Mouse (Mus musculus) hindbrain, embryonic 12.5 days (tissue): ENCODE results near the gene 4930470P17Rik. TPM values are rescaled to one million over a fixed set of nuclear protein-coding genes. Genes with fewer than 3 reads are reported as not detected.
"Not testable (repeated sequence)": the region's sequence is repeated elsewhere in the genome, so short reads cannot be mapped to it uniquely, and the experiment has no call there.

ENCODE experiments used
- ATAC-seq: fragments of 200-750 bp; cut with Nextera tagmentation; 2 replicates; pipeline ENCODE4 v1.8.0; 2017; ENCODE audit warnings: moderate TSS enrichment; ENCODE audit not compliant: low FRiP score
- H3K27ac ChIP-seq: fragments of 300-500 bp; sonication (generic); 2 replicates; pipeline ENCODE4 v1.5.1; 2016; ENCODE audit warnings: mild to moderate bottlenecking
- H3K27me3 ChIP-seq: fragments of 300-500 bp; sonication (generic); 2 replicates; pipeline ENCODE4 v1.6.1; 2016; ENCODE audit warnings: mild to moderate bottlenecking
- H3K36me3 ChIP-seq: fragments of 300-500 bp; sonication (generic); 2 replicates; pipeline ENCODE4 v1.6.1; 2016; ENCODE audit warnings: mild to moderate bottlenecking
- H3K4me1 ChIP-seq: fragments of 300-500 bp; sonication (generic); 2 replicates; pipeline ENCODE4 v1.6.1; 2016
- H3K4me2 ChIP-seq: fragments of 300-500 bp; sonication (generic); replicated peaks from 2 replicates; pipeline ENCODE4 v1.6.1; 2016; ENCODE audit warnings: mild to moderate bottlenecking
- H3K4me3 ChIP-seq: fragments of 300-500 bp; sonication (generic); 2 replicates; pipeline ENCODE4 v1.5.1; 2016; ENCODE audit warnings: mild to moderate bottlenecking
- H3K9ac ChIP-seq: fragments of 300-500 bp; sonication (generic); 2 replicates; pipeline ENCODE4 v1.6.1; 2016; ENCODE audit warnings: mild to moderate bottlenecking, moderate library complexity
- H3K9me3 ChIP-seq: fragments of 300-500 bp; sonication (generic); replicated peaks from 2 replicates; pipeline ENCODE4 v1.6.1; 2016; ENCODE audit warnings: mild to moderate bottlenecking
- WGBS: fragments of 180-500 bp; shearing (Covaris S2); methylation state at CpG from one replicate; pipeline ENCODE4 v1.1.7; 2016; 5-methylcytosine and 5-hydroxymethylcytosine counted together
- polyA plus RNA-seq: library from polyadenylated mRNA; unstranded; fragments of >200 nt; fragmentation: Nextera tagmentation; extraction: Ambion mirVana; gene quantifications from 2 replicates; pipeline ENCODE4 v1.2.1, GENCODE M21; 2016

4930470P17Rik gene
- polyA plus RNA-seq = not detected in 2 replicates

DNA sequence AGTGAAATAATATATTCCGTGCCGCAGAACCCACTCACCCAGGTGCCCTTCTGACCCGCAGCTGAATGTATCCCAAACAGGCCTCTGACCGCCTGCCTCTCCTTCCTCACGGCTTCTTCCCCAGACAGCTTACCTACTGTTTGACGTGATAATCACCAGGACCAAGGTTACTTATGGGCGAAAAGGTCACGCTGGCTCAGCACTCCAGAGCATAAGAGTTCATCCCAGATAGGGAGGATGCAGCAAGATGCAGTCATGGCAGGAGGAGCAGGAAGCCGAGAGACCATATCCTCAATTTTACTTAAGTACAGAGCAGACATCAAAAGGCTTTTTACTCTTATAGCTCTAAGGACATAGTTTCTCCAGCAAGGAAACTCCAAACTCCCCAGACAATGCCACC, at the start of gene 4930470P17Rik:
Gene 4930470P17Rik, minus strand, starts transcription at position 101 of the 400 bp plus-strand sequence.
- 71% methylated on average over 9 of the region's 9 CpGs for WGBS
- H3K9me3 ChIP-seq = peaks cover 4% of the 10 kb centered on the region; the same call in 1 of the 2 replicates
- H3K4me3 ChIP-seq = no peak within 1 kb of the TSS
- H3K9ac ChIP-seq = no peak within 1 kb of the TSS
- no peaks in the 10 kb centered on the region for H3K4me1 ChIP-seq
- no peaks in the 10 kb centered on the region for H3K36me3 ChIP-seq
- ATAC-seq = no peak
- H3K27ac ChIP-seq = no peak within 1 kb of the TSS
- H3K27me3 ChIP-seq = no peaks in the 10 kb centered on the region
- no peak within 1 kb of the TSS for H3K4me2 ChIP-seq

DNA sequence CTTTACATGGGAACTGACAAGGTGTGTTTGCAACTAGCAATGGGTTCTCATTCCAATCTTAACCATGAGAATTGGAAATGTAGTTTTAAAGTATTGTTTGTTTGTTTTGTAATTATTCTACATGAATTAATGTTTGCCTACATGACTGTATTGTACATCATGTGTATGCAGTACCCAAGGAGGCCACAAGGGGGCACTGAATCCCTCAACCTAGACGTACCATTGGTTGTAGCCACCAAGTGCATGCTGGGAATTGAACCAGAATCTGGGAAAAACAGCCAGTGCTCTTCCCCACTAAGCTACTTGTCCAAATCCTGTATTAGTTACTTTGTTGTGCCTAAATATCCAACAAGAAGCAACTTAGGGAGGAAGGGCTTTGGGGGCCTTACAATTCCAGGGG, 49.7 kb upstream of the 4930470P17Rik start:
- Histone ChIP-seq H3K4me2 (no peak overlapping the region), H3K4me3 (no peak overlapping the region), H3K4me1 (peaks cover 8% of the 10 kb centered on the region), H3K9ac (no peak overlapping the region), H3K27ac (no peak overlapping the region), H3K9me3 (no peaks in the 10 kb centered on the region), H3K27me3 (no peaks in the 10 kb centered on the region), H3K36me3 (no peaks in the 10 kb centered on the region)
- no peak for ATAC-seq
- WGBS = 92% methylated on average over 1 of the region's 1 CpGs

DNA sequence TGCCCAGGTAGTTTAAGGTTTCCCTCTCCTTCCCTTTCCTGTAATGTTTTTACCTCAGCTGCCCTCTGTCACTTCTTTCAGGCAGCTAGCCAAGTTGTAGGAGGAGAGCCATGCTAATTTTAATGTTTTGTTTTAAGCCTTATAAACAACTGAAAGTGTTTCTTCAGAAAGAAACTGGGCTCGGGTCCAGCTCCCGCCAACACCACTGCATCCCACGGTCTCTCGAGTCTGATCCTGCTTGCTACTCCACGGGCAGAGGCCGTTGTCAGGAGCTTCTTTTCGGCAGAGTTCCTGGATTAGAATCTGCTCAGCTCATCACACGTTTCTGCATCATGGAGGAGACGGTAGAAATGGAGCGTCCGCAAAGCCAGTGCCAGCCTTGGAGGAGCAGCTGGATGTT, 46.7 kb upstream of the 4930470P17Rik start:
- WGBS = 87% methylated on average over 11 of the region's 11 CpGs
- Histone ChIP-seq H3K9ac (no peak overlapping the region), H3K4me3 (no peak overlapping the region), H3K9me3 (no peaks in the 10 kb centered on the region), H3K27ac (no peak overlapping the region), H3K4me2 (no peak overlapping the region), H3K4me1 (peaks cover 3% of the 10 kb centered on the region), H3K36me3 (no peaks in the 10 kb centered on the region), H3K27me3 (no peaks in the 10 kb centered on the region)
- no peak for ATAC-seq

DNA sequence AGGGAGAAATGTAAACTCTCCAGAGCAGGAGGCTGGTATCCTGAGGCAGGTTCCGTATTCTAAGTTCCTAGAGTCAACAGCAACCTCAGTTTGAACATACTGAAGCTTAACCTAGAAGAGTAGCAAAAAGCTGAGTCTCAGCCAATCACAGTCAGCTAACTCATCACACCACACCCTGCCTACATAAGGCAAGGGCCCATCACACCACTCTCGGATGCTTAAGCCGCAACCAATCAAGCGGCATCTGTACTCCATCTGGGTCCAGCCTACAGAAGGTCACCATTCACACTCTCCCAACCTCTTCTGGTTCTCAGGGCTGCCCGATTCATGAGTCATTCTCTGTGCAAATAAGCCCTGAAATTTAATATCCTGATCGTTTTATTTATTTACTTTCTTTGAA, 44.4 kb upstream of the 4930470P17Rik start:
- Histone ChIP-seq H3K9ac (no peak overlapping the region), H3K27ac (no peak overlapping the region), H3K4me2 (no peak overlapping the region), H3K9me3 (no peaks in the 10 kb centered on the region), H3K4me1 (peaks cover 18% of the 10 kb centered on the region), H3K27me3 (no peaks in the 10 kb centered on the region), H3K4me3 (no peak overlapping the region), H3K36me3 (no peaks in the 10 kb centered on the region)
- WGBS = 94% methylated on average over 6 of the region's 6 CpGs
- no peak for ATAC-seq

DNA sequence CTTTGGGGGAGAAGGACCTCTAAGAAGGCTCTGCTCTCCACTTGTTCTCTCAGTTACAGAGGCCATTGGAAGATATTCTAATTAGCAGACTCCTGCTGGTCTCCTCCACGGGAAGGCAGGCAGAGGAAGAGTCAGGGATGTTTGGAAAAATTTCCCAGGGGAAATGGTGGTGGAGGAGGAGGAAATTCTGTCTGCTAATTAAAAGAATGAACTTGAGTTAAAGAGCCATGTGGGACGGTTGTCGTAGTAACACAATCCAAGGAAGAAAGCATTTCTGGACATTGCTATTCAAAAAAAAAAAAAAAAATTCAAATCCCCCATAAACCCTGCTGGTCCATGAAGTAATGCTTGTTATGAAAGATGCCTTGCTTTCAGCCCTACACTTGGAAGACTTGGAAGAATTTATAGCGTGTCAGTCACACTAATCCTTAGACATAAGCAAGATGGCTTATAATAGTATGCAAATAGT, 40.6 kb upstream of the 4930470P17Rik start:
- ATAC-seq = peak; percentile 71
- WGBS = 25% methylated on average over 4 of the region's 4 CpGs

DNA sequence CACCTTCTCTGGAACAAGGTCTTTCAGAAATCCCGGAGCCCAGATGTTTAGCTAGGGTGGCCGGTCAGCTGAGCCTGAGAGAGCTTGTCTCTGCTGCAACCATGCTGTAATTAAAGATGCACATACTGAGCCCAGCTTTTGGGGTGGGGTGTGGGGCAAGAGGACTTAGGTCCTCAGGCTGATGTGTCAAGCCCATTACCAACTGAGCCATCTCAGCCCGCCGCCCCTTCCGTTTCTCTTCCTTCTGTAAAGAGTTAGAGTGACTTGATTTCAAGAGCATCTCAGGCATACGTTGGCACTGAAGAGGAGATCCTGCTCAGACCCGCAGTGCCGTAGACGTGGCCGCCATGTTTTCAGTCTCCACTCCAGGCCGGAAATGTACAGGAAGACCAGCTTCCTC, 38.5 kb upstream of the 4930470P17Rik start:
- 84% methylated on average over 11 of the region's 11 CpGs for WGBS
- Histone ChIP-seq H3K4me3 (no peak overlapping the region), H3K4me1 (peaks cover 28% of the 10 kb centered on the region), H3K4me2 (no peak overlapping the region), H3K36me3 (no peaks in the 10 kb centered on the region), H3K27me3 (no peaks in the 10 kb centered on the region), H3K27ac (no peak overlapping the region), H3K9ac (no peak overlapping the region), H3K9me3 (no peaks in the 10 kb centered on the region)
- no peak for ATAC-seq

More for the DNA sequence above, 40.6 kb upstream of the 4930470P17Rik start:
- no peaks in the 10 kb centered on the region for H3K27me3 ChIP-seq
- no peak overlapping the region for H3K4me2 ChIP-seq
- no peaks in the 10 kb centered on the region for H3K36me3 ChIP-seq
- H3K4me3 ChIP-seq = no peak overlapping the region
- no peak overlapping the region for H3K9ac ChIP-seq
- H3K27ac ChIP-seq = peak overlapping the region; percentile 76
- peaks cover 28% of the 10 kb centered on the region for H3K4me1 ChIP-seq
- no peaks in the 10 kb centered on the region for H3K9me3 ChIP-seq

DNA sequence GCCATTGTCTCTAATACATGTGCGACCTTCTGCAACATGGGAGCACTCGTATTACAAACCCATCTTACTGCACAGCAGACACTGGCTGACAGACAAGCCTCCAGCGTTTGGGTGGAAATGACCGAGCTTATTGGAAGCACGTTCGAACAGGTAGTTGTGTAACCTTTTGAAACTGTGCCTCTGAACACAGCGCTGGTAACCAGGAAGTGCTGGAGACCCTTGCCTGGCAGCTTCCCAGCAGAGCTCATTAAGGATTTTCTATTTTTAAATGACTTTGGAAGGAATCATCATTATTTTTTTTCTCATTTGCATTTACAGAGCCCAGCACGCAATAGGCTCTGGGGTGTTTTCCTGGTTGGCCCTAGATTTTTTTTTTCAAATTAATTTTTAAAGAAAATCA, 36.9 kb upstream of the 4930470P17Rik start:
- Histone ChIP-seq H3K9me3 (no peaks in the 10 kb centered on the region), H3K9ac (no peak overlapping the region), H3K4me2 (no peak overlapping the region), H3K4me3 (no peak overlapping the region), H3K27me3 (no peaks in the 10 kb centered on the region), H3K27ac (no peak overlapping the region; the same call in 1 of the 2 replicates), H3K36me3 (no peaks in the 10 kb centered on the region), H3K4me1 (peaks cover 28% of the 10 kb centered on the region)
- WGBS = 65% methylated on average over 8 of the region's 8 CpGs
- no peak for ATAC-seq

DNA sequence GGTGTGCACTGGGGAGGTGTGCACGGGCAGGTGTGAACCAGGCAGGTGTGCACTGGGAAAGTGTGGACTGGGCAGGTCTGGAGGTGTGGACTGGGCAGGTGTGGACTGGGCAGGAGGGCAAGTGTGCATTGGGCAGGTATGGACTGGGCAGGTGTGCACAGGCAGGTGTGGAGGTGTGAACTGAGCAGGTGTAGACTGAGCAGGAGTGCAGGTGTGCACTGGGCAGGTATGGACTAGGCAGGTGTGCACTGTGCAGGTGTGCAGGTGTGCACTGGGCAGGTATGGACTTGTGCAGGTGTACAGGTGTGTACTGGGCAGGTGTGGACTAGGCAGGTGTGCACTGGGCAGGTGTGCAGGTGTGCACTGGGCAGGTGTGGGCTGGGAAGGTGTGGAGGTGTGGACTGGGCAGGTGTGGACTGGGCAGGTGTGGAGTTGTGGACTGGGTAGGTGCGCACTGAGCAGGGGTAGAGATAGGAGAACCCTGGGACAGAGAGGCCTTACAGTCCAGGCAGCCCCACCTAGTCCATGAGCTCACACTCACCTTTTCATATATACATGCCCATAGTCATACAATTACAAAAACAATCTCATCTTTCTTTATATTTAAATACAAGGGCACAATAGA, 31.3 kb upstream of the 4930470P17Rik start:
- H3K4me2 ChIP-seq = no peak overlapping the region
- H3K4me1 ChIP-seq = 0 out of 2 replicates have a peak, but pooled peaks cover 3% of the 10 kb centered on the region
- no peak overlapping the region for H3K4me3 ChIP-seq
- H3K27ac ChIP-seq = no peak overlapping the region
- H3K36me3 ChIP-seq = no peaks in the 10 kb centered on the region
- 96% methylated on average over 2 of the region's 2 CpGs for WGBS
- H3K9me3 ChIP-seq = no peaks in the 10 kb centered on the region
- peak; percentile 57 for ATAC-seq
- H3K27me3 ChIP-seq = no peaks in the 10 kb centered on the region
- no peak overlapping the region for H3K9ac ChIP-seq

DNA sequence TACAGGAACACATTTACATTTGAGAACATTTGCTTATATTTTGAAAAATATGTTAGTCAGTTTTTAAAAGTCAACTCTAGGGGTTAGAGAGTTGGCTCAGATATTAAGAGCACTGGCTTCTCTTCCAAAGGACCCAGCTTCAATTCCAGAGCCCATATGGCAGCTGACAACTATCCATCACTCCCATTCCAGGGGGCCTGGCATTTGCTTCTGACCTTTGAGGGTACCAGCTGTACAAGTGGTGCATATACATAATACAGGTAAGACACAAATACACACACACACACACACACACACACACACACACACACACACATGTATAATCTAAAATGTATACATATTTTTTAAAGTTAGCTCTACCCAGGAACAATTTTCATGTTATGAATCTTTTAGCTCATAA, 30.6 kb upstream of the 4930470P17Rik start:
- Histone ChIP-seq H3K9ac (no peak overlapping the region), H3K4me1 (0 out of 2 replicates have a peak, but pooled peaks cover 3% of the 10 kb centered on the region), H3K27me3 (no peaks in the 10 kb centered on the region), H3K4me2 (no peak overlapping the region), H3K27ac (no peak overlapping the region), H3K9me3 (no peaks in the 10 kb centered on the region), H3K4me3 (no peak overlapping the region), H3K36me3 (no peaks in the 10 kb centered on the region)
- no peak for ATAC-seq

DNA sequence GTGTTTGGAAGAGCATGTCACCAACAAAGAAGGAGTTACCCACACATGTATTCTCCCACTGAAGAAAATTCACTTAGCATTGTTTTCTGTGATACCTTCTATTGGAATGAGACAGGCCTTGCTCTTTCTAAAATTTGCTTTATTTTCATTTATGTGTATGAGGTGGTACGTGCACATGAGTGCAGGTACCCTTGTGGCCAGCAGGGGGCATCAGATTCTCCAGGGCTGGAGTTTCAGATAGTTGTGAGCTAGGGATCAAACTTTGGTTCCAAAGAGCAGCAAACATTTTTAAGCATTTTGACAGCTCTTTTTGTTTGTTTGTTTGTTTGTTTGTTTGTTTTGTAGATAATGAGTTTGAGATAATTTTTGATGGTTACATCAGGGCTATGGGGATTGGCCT, 29.6 kb upstream of the 4930470P17Rik start:
- no peak for ATAC-seq
- Histone ChIP-seq H3K4me2 (no peak overlapping the region), H3K9me3 (no peaks in the 10 kb centered on the region), H3K36me3 (no peaks in the 10 kb centered on the region), H3K27me3 (no peaks in the 10 kb centered on the region), H3K4me1 (0 out of 2 replicates have a peak, but pooled peaks cover 3% of the 10 kb centered on the region), H3K9ac (no peak overlapping the region), H3K27ac (no peak overlapping the region), H3K4me3 (no peak overlapping the region)
- WGBS = 95% methylated on average over 1 of the region's 1 CpGs

DNA sequence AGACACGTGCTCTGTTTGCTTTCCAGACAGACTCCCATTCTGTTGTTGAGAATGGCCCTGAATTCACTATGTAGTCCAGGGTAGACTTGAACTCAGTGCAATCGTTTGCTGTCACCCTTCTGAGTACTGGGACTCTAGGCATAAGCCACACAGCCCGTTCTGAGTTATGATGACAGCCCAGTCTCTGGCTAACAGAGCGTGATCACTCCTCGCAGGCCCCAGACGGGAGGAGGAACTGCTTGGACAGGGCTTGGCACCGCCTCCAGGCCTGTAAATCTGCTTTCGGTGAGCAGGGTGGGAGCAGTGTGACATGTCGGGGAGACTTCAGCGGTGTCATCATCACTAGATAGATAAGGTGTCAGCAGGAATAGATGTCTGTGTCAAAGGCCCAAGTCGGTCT, 28.7 kb upstream of the 4930470P17Rik start:
- no peak overlapping the region for H3K4me3 ChIP-seq
- no peak for ATAC-seq
- WGBS = 90% methylated on average over 11 of the region's 11 CpGs
- H3K27me3 ChIP-seq = no peaks in the 10 kb centered on the region
- H3K9me3 ChIP-seq = no peaks in the 10 kb centered on the region
- 0 out of 2 replicates have a peak, but pooled peaks cover 3% of the 10 kb centered on the region for H3K4me1 ChIP-seq
- H3K4me2 ChIP-seq = no peak overlapping the region
- no peak overlapping the region for H3K9ac ChIP-seq
- no peak overlapping the region for H3K27ac ChIP-seq
- H3K36me3 ChIP-seq = no peaks in the 10 kb centered on the region

DNA sequence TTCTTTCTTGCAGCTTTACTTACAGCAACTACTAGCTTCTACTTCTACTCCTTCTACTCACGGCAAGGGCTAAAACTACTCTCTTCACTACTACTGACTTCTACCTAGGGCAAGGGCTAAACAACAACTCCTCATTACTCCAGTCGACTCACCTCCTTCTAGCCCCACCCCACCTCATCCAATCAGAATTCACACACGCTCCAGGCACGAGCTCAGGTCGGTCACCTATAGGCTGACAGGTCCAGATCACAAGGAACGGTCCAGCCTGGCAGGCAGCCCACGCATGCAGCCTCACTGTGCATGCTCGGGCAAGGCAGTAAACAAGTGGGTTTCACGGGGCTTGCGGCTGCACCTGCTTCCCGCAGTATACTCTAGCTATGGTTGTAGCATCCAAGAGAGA, 26.2 kb upstream of the 4930470P17Rik start:
- not testable (repeated sequence) for H3K27ac ChIP-seq, H3K9me3 ChIP-seq, H3K27me3 ChIP-seq, H3K4me1 ChIP-seq, H3K4me3 ChIP-seq, H3K36me3 ChIP-seq, ATAC-seq, H3K4me2 ChIP-seq, H3K9ac ChIP-seq
- 89% methylated on average over 11 of the region's 11 CpGs for WGBS

DNA sequence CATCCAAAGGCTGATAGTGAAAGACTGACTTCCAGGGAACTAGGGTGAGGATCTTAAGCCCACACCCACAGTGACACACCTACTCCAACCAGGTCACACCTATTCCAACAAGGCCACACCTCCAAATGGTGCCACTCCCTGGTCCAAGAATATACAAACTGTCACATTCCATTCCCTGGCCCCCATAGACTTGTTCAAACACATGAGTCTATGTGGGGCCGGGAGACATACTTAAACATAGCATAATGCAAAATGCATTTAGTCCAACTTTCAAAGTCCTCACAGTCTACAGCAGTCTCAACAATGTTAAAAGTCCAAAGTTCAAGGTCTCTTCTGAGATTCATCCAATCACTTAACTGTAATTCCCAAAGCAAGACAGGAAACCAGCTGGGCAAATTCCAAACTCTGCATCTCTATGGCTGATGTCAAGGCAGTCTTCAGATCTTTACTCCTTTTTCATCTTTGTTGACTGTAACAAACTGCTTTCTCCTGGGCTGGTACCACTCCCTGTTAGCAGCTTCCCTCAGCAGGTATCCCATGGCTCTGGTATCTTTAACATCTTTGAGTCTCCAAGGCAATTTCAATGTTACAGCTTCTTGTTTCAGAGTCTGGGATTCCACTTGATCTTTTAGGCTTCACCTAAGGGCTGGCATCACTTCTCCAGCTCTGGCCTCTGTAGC, 22.5 kb upstream of the 4930470P17Rik start:
- H3K36me3 ChIP-seq, H3K4me2 ChIP-seq, H3K9ac ChIP-seq, ATAC-seq, H3K27me3 ChIP-seq, H3K27ac ChIP-seq, H3K9me3 ChIP-seq, H3K4me3 ChIP-seq, H3K4me1 ChIP-seq: not testable (repeated sequence)
- 84% methylated on average over 1 of the region's 1 CpGs for WGBS
